Mouse (Mus musculus): Measurements from ENCODE around the gene Cald1.

- TF ChIP-seq CTCF (IDR thresholded peaks at IDR 0.05; ENCODE audit: low read depth, low read length) (no peak), POLR2A (IDR thresholded peaks at IDR 0.05; ENCODE audit: borderline replicate concordance, low read depth, low read length) (no peak)
Measured at GRCm38 (mm10) chr6:34642075-34642547, 43.8 kb downstream of the Cald1 start.

All from bone marrow macrophage, adult 2 months (primary cell).